Mouse (Mus musculus) cerebellum, postnatal 25 days (tissue): ENCODE data around the gene Dgkh.

Experiments
- DNase-seq, 2 experiments: peaks; one replicate each; pipeline ENCODE4 v3.0.0; 2021; ENCODE audit warnings: mixed read lengths in 2 of 2

Gene Dgkh

DNA sequence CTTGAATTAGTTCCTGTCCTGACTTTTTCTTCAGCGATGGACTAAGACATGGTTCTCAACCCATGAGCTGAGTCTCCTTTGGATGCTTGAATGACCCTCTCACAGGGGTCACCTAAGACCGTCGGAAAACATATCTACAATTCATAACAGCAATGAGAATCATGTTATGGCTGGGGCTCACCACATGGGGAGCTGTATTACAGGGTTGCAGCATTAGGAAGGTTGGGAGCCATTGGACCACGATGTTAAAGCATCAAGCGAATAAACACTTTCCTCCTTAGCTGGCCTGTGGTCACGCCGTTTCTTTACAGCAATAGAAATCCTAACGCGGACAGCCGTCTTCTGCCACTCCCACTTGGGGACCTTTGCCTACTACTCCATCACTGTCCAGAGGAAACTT is 62.6 kb downstream of the Dgkh start:
- no peak for DNase-seq

DNA sequence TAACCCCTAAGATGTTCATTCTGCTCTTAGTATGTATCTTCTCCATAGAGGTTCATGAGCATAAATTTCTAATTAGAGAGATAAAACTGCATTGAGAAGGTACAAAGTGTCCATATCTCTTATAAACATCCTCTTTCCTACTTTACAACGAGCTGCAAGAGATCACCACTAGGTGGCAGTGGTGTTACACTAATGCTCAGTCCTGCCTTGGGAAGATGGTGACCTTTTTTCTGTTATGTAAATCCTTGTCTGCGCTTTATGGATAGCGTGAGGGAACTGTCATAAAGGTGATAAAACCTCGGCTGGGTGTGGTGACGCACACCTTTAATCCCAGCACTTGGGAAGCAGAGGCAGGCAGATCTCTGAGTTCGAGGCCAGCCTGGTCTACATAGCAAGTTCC is 64.3 kb downstream of the Dgkh start:
- DNase-seq, result peak; percentile 79 to 88

DNA sequence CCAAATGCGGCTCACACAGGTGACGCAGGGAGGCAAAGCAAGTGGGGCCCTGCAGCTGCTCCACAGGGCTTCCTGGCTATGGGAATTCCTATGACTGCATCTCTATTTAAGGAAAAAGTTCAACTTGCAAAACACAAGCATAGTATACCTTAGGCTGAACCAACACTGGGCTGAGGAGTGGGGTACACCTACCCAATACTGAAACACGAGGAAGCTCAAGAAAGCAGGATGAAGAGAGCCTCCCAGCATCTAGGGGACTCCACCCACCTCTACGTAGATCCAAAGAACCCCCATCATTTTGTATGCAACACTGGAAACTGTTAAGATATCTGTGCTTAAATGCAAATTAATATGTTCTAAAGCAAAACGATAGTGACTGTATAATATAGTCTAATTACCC is 64.8 kb downstream of the Dgkh start:
- DNase-seq, result no peak

DNA sequence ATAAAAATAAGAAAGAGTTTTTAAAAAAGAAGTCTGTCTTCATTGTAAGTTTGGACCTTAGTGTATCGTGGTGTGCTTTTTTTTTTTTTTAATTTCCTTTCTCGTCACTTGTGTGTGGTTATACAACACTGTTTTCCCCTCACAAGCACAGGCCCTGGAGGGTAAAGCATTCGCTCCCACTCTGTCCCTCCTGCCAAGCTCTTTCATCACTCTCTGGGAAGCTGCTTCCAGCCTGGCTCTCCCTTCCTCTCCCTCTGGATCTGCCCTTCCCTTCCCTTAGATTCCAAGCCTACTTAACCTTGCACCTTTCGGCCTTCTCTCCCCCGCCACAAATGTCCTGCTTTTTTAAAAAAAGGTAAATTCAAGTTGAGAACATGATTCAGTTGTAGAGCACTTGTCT is 69.9 kb downstream of the Dgkh start:
- no peak for DNase-seq

DNA sequence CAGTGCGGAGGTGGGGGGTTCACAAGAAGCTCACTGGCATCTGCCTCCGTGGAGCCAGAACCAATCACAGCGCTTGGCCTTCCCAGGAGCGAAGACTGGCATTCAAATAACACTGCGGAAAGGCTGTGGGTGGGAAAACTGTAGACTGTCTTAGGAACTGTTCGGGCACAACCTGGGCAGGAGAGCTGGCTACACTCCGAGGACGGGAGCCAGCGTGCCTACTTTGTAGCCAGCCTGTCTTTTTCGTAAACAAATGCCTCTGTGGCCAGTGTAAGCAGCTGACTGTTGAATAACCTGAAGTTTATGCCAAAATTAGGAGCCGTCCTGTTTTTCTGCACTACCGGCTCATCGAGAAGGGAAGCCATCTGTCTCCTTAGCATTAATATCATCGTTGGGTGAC is 71.1 kb downstream of the Dgkh start:
- DNase-seq, result peak; percentile 53 to 59

DNA sequence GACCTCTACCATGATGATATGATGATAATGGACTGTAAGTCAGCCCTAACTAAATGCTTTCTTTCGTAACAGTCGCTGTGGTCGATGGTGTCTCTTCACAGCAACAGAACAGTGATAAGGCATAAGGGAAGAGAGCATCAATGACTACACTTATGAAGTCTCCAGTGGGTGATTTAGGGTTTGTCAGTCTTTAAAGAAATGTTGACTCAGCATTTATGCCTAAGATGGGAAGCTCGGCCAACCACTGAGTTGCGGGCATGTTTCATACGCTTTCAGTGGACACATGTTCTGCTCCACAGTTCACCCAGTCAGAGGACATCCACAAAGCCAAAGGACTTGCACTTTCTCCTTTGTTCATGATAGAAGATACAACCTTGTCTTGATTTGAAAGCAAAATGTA is 73.9 kb downstream of the Dgkh start:
- no peak for DNase-seq

DNA sequence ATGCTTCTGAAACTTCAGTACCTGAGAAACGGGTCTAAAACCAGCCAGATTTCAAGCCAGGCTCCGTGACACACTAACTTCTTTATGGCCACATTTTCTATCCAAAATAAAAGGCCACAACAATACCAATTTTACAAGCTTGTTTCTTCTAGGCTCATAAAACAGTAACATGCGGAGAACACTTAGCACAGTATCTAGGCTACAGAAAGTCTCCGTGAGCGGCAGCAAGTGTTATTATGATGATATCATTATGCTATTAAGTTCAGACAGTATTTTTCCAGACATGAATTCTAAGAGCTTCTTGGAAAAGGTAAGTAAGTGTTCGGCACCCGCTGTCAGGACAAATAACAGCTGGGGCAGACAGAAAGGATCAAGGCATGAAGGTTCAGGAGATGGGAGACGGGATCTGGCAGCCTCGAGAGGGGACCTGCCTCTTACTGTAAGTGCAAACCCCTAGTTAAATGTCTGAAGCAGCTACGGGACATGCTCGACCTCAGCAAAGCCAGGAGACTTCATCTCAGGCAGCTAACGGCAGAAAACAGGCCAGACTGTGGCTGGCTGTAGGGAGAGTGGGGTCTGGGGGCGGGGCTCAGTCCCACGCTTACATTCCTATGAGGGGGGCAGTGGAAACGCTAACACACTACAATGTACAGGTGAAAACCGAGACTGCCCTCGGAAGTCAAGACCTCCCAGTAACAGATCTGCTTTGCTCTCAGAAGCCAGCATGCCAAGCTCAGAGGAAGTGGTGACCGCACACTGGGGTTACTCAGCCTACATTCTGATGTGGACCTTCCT is 75.5 kb downstream of the Dgkh start:
- DNase-seq, result no peak

DNA sequence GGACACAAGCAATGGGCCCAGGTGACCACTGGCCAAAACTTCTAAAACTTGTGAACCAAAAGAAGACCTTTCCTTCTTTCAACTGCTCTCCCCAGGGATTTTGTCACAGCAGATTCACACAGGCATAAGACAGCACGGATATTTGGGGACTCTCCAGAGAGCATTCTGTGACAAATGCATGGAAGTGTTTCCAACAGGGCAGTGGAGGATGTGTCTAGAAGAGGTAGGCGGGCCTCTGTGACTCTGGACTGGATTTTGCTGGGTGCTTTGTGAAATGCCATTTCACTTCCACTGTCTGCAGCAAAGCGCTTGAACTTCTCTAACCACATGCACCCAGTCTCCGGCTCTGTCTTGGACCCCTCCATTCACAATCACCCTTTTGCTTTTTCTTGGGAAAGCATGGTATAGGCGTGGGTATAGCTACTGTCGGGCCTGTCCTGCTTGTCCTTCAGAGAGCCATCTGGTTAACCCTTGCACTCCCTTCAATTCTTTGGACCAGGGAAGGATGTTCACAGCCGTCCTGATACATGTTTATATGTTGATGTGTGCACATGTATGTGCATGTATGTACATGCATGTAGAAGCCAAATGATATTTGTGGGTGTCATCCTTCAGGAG is 77.5 kb downstream of the Dgkh start:
- no peak for DNase-seq

DNA sequence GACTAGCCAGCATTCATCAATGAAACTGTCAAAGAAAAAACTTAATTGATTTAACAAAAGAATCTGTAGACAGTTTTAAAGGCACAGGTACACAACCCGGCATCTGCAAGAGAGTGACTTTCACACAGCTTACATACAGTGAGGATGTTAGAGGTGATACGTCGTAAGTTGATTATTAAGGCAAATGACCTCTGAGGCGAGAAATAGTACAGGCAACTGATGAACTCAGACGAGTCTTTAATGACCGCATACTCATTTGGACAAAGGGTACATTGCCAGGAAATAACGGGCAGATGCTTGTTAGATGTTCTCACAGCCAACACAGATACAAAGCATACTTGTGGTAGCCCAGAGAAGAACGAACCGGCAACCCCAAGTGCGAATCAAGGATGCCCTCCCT is 78.4 kb downstream of the Dgkh start:
- no peak for DNase-seq

DNA sequence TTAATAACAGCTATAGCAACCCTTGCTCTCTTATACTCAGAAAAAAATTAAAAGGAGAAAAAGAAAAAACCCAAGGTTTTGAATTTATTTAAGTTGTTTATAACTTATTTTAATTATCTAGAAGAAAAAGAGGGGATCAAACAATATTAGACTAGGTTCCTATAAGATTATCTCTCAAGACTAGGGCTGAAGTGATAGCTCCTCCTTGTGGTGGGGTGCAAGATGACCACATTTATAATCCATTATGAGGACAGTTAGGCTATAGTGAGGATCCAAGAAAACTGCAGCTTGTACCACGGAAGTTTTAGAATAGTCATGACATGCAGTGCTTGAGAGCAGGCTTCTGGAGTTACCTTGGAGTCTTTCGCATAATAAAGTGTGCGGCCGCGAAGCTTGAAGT is 79.2 kb downstream of the Dgkh start:
- DNase-seq, result no peak

DNA sequence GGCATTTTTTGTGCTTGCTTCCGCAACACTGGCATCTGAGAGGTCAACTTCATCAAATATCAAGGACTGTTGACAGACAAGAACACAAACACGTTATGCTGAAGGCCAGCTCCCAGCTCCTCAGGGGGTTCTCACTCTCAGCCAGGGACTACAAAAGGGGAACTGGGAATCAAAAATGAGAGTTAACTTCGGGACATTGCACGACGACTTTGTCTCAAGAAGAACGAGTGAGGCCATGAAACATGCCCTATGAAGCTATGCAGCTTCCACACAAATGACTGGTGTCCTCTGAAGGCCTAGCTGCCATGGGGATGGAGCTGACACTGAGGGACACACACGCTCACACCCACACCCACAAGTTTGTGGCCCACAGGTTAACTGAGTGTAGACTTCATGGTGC is 80.9 kb downstream of the Dgkh start:
- DNase-seq, result no peak

DNA sequence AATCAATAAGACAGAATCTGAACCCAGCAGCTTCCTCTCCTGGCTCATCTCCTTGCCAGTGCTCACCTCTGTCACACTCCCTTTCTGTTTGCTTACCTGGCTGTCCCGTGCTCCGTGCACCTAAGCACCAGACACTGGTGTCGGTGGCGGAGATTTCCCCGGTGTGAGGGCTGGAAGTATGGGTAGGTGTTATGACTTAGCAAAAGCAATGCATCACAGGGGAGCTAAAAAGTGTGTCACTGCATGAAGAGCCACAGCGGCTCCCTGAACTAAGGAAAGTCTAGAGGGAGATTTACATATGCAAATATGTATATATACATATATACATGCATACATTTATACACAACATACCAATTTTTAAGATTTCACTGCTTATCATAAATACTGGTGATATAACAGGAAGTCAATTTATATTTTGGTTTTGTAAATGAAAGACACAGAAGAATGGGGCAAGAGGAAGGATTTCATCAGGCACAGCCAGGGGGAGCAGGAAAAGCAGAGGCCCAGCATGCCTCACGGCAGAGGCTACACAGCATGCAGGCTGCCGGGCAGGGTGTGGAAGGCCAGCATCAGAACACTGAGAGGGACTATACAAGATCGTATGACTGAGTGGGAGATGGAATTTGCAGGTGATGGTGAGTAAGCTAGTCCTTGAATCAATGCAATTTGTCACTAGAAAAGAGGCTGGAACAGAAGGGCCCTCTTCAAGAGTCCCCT is 82.0 kb downstream of the Dgkh start:
- no peak for DNase-seq

DNA sequence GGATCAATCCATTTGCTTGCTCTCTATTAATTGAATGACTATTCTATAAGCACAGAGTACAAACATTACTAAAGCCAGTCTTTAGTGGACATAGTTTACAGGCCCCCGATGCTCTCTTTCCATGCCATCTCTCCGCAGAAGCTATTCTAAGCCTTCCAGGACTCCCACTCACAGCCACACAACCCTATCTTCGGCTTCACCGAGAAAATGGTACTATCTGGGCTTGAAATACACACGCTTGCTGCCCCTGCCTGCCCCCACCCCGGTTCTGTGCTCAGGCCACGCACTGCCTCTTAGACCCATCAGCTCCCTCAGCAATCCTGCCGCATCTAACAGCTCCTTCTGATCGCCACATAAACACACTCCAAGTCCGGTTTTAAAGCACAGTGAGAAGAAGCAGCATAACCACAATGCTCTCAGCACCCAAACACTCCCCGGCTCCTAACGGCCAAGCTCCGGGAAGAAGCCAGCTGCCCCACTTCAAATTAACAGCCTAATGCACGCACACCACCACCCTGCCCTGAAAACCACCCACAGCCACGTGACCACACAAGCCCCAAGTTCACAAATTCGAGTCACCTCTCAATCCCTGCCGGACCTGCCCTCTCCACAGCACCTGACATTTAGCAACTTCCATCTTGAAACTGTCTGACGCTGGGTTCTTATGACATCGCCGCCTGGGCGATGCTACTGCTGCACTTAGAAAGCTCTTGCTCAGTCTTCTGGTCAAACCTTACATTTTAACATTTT is 82.9 kb downstream of the Dgkh start:
- DNase-seq, result no peak

DNA sequence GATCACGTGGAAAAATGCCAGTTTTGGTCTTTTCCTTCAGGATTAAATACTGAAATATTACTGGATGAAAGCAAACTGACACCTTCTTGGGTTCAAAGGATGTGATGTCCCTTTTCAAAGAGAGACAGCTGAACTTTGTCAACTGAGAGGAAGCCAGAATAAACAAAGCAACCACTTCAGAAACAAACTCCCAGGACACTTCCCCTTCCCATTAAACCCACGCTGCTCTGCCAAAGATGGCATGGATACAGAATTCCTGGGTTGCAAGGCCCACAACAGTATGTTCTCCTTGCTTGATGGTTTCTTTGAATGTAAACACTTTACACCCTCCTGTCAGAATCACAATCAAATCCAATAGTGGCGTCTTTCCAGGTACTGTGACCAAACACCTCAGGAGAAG is 87.0 kb downstream of the Dgkh start:
- DNase-seq, result no peak

DNA sequence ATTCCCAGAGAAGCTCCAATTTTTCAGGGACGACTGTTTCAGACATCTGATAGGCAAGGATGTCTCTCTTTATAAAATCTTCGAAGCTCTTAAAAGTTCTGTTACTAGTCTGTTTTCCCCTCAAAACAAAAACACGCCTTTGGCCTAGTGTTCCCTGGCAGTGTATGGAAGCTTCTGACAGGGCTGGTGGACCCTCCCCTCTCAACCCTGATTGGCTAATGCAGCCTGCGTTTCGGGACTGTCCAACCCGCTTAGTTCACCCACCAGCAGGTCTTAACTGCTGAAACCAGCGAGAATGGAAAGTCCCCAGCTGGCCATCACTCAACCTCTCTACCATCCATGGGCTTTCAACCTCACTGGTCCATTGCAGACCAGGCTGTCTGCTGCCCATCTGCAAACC is 91.3 kb downstream of the Dgkh start:
- no peak for DNase-seq

DNA sequence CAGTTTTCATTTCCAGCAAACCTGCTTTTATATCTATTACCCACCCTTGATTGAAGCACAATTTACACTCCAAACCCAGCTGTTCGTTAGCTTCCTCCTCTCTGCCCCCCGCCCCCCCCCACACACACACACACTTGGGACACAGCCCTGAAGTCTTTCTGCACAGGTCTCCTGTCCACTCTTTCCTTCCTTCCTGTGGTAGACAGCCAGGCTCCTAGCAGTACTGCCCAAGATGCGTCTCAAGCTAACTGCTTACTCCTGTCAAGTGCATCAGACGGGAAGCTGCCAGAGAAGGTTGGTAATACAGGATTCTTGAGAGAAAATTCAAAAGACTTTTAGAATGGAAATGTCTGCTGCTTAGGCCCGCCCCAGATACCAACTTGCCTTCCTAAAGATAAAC is 92.9 kb downstream of the Dgkh start:
- DNase-seq, result no peak

DNA sequence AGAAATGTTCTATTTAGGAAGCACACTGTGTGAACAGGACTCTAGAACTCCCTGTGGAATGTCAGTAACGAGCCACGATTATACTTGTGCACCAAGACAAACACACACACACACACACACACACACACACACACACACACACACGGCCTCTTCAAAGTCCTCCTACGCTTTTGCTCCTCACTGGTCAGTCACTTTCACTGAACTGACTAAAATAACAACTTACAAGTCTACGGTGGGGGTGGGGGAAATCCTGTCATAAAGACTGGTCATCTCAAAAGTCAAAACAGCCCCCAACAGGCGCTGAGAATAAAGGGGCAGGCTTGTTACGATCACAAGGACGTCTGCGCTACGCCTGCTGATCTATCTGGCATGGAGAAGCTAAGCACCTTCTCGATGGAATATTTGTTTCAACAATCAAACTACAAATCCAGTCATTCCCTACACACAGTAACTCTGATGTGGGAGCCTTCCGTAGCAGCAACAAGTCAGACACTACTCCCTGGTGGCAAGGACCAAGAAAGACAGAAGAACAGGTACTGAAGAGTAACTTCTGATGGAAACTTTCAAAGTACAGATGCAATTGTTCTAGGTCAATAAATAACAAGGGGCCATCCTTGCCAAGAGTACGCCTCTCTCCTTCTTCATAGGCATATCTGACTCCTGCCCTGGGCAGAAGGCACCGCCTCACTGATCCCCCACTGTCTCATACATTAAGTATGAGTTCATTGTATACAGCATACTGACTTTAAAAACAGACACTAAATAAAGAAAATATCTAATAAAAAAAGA is 96.8 kb downstream of the Dgkh start:
- no peak for DNase-seq

DNA sequence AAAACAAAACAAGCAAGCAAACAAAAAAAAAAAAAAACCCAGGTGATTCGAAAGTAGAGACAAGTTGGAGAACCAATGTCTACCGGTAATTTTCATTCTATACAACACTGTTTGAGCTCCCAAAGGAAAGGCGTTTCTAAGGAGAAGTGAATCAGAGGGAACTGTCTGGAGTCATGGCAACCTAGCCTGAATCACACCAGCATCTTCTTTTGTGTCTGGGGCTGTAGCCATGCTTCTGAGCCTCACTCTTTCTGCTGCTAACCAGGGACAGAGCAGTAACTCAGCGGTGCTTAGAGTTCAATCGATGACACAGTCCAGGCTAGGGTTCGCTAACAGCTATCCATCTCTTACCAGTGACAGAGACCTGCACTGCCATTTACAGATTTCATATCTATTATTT is 99.8 kb downstream of the Dgkh start:
- no peak for DNase-seq

DNA sequence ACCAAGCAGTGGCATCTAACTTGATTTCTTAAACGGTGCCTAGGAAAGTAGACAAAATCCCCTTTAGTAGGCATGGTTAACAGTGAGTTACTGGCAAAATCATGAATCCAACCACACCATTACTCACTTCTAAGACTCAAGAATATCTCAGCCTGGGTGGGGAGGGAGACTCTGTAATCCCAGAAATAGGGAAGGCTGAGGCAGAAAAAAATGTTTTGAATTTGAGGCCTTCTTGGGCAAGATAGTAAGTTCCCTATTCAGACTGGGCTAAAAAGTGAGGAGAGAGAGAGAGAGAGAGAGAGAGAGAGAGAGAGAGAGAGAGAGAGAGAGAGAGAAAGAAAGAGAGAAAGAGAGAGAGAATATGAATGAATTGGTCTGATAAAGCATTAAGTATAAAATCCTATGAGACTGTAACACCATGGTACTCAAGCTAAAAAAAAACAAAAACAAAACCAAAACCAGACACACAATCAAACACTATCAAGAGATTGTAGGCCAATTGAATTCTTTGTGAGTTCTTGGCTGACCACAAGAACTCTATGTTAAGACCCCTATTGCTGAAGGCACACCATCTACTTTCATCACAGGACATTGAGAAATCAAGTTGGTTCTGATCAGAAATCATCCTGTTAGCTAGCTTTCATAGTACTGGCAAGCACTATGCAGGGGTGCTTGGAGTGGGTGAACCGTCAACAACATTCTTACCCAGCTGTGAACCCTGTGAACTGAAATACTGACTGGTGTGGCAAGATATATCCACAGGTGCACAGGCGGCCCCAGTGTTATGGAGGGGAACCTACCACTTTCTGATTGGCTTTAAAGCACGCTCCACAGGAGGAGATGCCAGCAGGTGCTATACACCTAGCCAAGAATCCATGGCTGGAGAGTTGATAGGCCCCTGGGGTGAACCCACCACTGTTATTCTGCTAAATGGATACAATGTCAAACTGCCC is 101.4 kb downstream of the Dgkh start:
- no peak for DNase-seq

DNA sequence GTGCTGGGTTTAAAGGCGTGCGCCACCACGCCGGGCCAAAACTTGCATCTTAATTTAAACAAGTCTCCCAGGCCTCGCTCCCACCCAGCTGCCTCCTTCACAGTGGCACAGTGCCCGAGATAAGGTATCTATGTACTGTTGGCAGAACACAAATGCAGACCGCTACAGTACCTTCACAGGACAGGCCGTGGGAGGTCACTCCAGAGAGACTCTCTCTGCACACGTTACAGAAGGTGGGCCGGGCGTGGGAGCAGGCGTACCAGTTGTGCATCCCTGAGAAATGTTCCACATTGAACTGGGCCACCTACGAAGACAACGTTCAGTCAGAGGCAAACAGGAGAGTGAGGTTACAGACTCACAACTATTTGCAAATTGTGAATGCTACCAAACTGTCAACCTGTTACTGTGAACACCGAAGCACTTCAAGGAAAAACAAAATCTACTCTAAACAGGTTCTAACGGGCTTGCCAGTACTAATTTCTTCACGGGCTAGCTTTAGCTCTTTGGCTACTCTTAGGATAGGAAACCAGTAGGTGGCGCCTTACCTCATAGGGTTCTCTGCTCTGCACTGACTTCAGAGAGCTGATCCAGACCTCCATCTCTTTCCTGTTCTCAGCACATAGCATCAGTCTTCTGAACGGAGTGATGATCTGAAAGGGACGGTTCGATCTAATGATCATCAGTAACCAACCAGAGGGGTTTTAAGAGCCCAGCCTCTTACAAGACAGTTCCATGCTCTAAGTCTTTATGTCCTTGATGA is 104.9 kb downstream of the Dgkh start:
- peak in 1 of 2 experiments; percentile 58 for DNase-seq

DNA sequence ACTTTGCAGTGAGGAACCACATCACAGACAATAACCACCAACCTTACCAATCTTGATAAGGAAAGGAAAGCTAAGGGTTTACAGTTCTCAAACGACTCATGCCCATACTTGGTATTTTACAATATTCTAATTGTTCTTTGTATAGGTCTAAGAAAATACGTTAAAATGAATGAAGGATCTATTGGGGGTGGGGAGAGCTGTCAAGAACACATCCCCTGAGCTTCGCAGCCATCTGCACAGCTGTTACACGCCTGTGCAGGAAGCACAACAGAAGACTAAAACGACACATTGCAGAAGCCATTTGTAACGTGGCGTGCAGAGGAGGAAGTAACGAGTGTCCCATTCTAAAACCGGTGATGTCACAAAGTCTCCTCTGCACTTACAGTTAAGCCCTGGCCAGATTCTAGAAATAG is 113.7 kb downstream of the Dgkh start:
- DNase-seq, result no peak
